Mouse (Mus musculus) liver, postnatal 0 days (tissue): Measurements from ENCODE around the gene Atxn2l.

ENCODE experiments used
- CTCF ChIP-seq: sonication (generic); IDR thresholded peaks from 2 replicates; pipeline ENCODE4 v1.5.1; 2016; ENCODE audit warnings: antibody characterized with exemption, low read depth
- EP300 ChIP-seq: IDR thresholded peaks from 2 replicates; pipeline ENCODE4 v1.6.1; 2016; ENCODE audit warnings: antibody characterized with exemption, low read depth, mild to moderate bottlenecking

DNA sequence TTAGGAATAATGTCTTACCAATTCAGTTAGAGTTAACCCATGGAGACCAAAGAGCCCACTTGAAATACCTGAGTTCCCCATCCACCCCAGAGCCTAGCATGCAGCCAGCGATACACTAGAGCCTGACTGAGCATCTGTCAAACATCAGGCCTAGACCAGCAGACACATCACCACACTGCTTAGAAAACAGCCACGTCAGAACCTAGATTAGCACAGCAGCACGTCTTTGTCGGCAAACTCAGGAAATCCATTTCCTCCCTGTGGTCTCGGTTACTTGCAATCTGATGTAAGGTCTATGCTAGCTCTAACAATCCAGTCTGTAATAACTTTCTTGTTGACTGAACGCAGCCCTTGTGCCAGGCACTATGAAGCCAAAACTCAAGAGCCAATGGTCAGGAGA, 33.2 kb downstream of the Atxn2l start:
- TF ChIP-seq CTCF (no peak), EP300 (no peak)
